Mouse (Mus musculus) lung, embryonic 16.5 days (tissue): ENCODE results near the gene Egln2. TPM values are rescaled to one million over a fixed set of nuclear protein-coding genes. Genes with fewer than 3 reads are reported as not detected.
A peak's percentile ranks its signal among the peaks of the same experiment; 100 is the strongest.

ENCODE experiments used
- ATAC-seq: fragments of 200-750 bp; cut with Nextera tagmentation; 2 replicates; pipeline ENCODE4 v1.8.0; 2017; ENCODE audit warnings: low read depth, mild to moderate bottlenecking, moderate library complexity
- H3K27ac ChIP-seq: fragments of 300-500 bp; sonication (generic); 2 replicates; pipeline ENCODE4 v1.5.1; 2014; ENCODE audit warnings: mild to moderate bottlenecking, control low read depth, low read length
- H3K27me3 ChIP-seq: fragments of 300-500 bp; sonication (generic); 2 replicates; pipeline ENCODE4 v1.6.1; 2014; ENCODE audit warnings: low read depth, low read length, mixed read lengths; ENCODE audit not compliant: control insufficient read depth, insufficient read depth
- H3K36me3 ChIP-seq: fragments of 300-500 bp; sonication (generic); 2 replicates; pipeline ENCODE4 v1.6.1; 2014; ENCODE audit warnings: low read length; ENCODE audit not compliant: control insufficient read depth, insufficient read depth
- H3K4me1 ChIP-seq: fragments of 300-500 bp; sonication (generic); replicated peaks from 2 replicates; pipeline ENCODE4 v1.6.1; 2014; ENCODE audit warnings: low read length, mixed read lengths; ENCODE audit not compliant: control insufficient read depth, insufficient read depth
- H3K4me2 ChIP-seq: fragments of 300-500 bp; sonication (generic); 2 replicates; pipeline ENCODE4 v1.6.1; 2014; ENCODE audit warnings: low read depth, low read length, control low read depth
- H3K4me3 ChIP-seq: fragments of 300-500 bp; sonication (generic); 2 replicates; pipeline ENCODE4 v1.5.1; 2014; ENCODE audit warnings: mild to moderate bottlenecking, low read length, control low read depth
- H3K9ac ChIP-seq: fragments of 300-500 bp; sonication (generic); 2 replicates; pipeline ENCODE4 v1.6.1; 2014; ENCODE audit warnings: low read length, control low read depth
- H3K9me3 ChIP-seq: fragments of 300-500 bp; sonication (generic); 2 replicates; pipeline ENCODE4 v1.6.1; 2016; ENCODE audit warnings: low read length; ENCODE audit not compliant: control insufficient read depth
- WGBS: fragments of 180-500 bp; shearing (Covaris S2); extraction: QIAGEN DNeasy Blood & Tissue Kit; methylation state at CpG from one replicate; pipeline ENCODE4 v1.1.7; 2014; 5-methylcytosine and 5-hydroxymethylcytosine counted together
- polyA plus RNA-seq: library from polyadenylated mRNA; unstranded; fragments of >200 nt; fragmentation: Nextera tagmentation; extraction: Ambion mirVana; gene quantifications from 2 replicates; pipeline ENCODE4 v1.2.1, GENCODE M21; 2015

The Egln2 gene
- polyA plus RNA-seq, 1 experiment from 2014 or later: 68.8 TPM

DNA sequence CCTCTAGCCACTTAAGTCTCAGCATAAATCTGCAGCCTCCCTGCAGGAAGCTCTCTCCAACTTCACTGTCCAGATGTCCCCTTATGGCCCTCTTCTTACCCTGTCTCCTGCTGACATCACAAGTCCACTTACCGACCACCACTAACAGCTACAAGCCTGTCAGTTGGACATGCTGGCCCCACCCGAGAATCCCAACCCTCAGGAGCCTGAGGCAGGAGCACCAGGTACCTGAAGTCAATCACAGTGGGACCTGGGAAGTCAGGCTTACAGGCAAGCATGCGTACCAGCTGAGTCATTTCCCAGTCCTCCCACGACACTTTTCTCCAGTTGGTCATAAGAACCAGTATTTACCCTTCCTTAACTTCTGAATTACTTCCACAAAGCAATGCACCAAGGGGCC, 27.1 kb upstream of the Egln2 start:
- Histone ChIP-seq H3K27ac (no peak overlapping the region), H3K9me3 (no peaks in the 10 kb centered on the region), H3K4me1 (peaks cover 15% of the 10 kb centered on the region), H3K9ac (peak overlapping the region; percentile 22; the same call in 1 of the 2 replicates), H3K4me3 (no peak overlapping the region), H3K27me3 (no peaks in the 10 kb centered on the region), H3K36me3 (peaks cover 49% of the 10 kb centered on the region), H3K4me2 (no peak overlapping the region; the same call in 1 of the 2 replicates)
- ATAC-seq: no peak
- WGBS: 74% methylated on average over 4 of the region's 4 CpGs

GRCm38 (mm10) chr7:27192434-27192833, 25.8 kb upstream of the Egln2 start:
- ATAC-seq: no peak
- no peak overlapping the region for H3K4me3 ChIP-seq
- H3K27ac ChIP-seq: no peak overlapping the region
- no peaks in the 10 kb centered on the region for H3K27me3 ChIP-seq
- no peaks in the 10 kb centered on the region for H3K9me3 ChIP-seq
- WGBS: 93% methylated on average over 5 of the region's 5 CpGs
- peaks cover 59% of the 10 kb centered on the region for H3K36me3 ChIP-seq
- peaks cover 15% of the 10 kb centered on the region for H3K4me1 ChIP-seq
- H3K4me2 ChIP-seq: no peak overlapping the region
- H3K9ac ChIP-seq: no peak overlapping the region

GRCm38 (mm10) chr7:27189271-27189931, 22.8 kb upstream of the Egln2 start:
- Histone ChIP-seq H3K27ac (no peak overlapping the region), H3K9ac (no peak overlapping the region), H3K4me3 (no peak overlapping the region), H3K4me1 (peaks cover 8% of the 10 kb centered on the region), H3K36me3 (peaks cover 81% of the 10 kb centered on the region), H3K4me2 (no peak overlapping the region), H3K9me3 (no peaks in the 10 kb centered on the region), H3K27me3 (no peaks in the 10 kb centered on the region)
- ATAC-seq: no peak
- WGBS: 93% methylated on average over 10 of the region's 10 CpGs

DNA sequence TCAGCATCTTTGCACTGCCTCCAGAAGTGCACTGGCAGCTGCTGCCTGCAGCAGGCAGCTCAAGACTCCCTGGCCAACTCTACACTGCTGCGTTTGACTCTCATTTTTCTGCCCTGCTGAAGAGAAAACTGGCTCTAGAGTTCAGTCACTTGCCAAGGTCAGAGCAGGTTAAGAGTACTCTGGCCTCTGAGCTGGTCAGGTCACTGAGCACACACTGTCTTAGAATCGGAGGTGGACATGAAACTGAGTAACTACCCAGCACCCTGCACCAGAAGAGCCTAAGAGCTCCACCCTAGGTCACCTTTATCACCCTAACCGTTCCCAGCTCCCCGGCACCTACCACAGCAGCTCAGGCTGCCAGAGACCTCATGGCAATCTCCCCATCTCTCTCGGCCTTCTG, 19.4 kb upstream of the Egln2 start:
- H3K9ac ChIP-seq: no peak overlapping the region
- H3K4me2 ChIP-seq: no peak overlapping the region
- no peaks in the 10 kb centered on the region for H3K4me1 ChIP-seq
- no peak overlapping the region for H3K27ac ChIP-seq
- H3K27me3 ChIP-seq: no peaks in the 10 kb centered on the region
- ATAC-seq: no peak
- 88% methylated on average over 5 of the region's 5 CpGs for WGBS
- peaks cover 55% of the 10 kb centered on the region for H3K36me3 ChIP-seq
- no peaks in the 10 kb centered on the region for H3K9me3 ChIP-seq
- H3K4me3 ChIP-seq: no peak overlapping the region

DNA sequence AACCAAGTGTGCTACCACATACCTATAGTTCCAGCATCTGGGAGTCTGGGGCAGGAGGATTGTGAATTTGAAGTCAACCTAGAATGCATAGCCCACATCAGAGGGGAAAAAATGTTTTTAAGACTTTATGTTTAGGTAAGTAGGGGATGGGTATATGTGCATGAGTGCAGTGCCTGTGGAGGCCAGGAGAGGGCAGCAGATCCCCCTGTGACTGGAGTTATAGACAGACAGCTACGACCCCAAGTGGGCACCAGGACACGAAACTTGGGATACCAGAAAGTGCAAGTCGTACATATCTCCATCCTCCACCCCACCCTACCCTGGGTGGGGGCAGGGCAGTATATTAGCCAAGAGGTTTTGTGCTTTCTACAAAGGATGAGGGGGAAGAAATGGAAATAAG, 18.4 kb upstream of the Egln2 start:
- Histone ChIP-seq H3K4me1 (peaks cover 4% of the 10 kb centered on the region; the same call in 1 of the 2 replicates), H3K36me3 (peaks cover 45% of the 10 kb centered on the region), H3K27me3 (no peaks in the 10 kb centered on the region), H3K9ac (no peak overlapping the region), H3K4me3 (no peak overlapping the region), H3K27ac (no peak overlapping the region), H3K4me2 (no peak overlapping the region), H3K9me3 (no peaks in the 10 kb centered on the region)
- ATAC-seq: no peak
- WGBS: 41% methylated on average over 3 of the region's 3 CpGs

DNA sequence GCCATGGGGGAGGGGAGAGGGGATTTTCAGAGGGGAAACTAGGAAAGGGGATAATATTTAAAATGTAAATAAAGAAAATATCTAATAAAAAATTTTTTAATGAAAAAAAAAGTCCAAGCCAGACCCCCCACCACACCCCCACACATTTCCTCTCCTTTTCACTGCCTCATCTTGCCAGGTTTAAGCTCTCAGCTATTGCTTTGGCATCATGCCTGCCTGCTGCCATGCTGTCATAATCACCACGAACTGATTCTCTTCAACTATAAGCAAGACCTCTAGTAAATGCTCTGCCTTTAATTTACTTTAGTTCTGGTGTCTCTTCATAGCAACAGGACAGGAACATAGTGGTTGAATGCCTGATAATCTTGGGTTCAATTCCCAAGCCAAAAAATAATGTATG, 15.9 kb upstream of the Egln2 start:
- no peak for ATAC-seq
- no peaks in the 10 kb centered on the region for H3K9me3 ChIP-seq
- H3K4me3 ChIP-seq: no peak overlapping the region
- no peak overlapping the region for H3K9ac ChIP-seq
- no peaks in the 10 kb centered on the region for H3K27me3 ChIP-seq
- peaks cover 23% of the 10 kb centered on the region for H3K36me3 ChIP-seq
- H3K4me1 ChIP-seq: peaks cover 17% of the 10 kb centered on the region
- WGBS: 54% methylated on average over 1 of the region's 1 CpGs
- H3K4me2 ChIP-seq: no peak overlapping the region
- peak overlapping the region; percentile 91 for H3K27ac ChIP-seq

- Histone ChIP-seq H3K4me3 (peak within 1 kb of the TSS; percentile 75), H3K36me3 (peaks cover 14% of the 10 kb centered on the region), H3K27ac (peak within 1 kb of the TSS; percentile 91), H3K9ac (peak within 1 kb of the TSS; percentile 24), H3K9me3 (no peaks in the 10 kb centered on the region), H3K4me2 (peak within 1 kb of the TSS; percentile 56), H3K4me1 (peaks cover 17% of the 10 kb centered on the region), H3K27me3 (no peaks in the 10 kb centered on the region)
- 41% methylated on average over 14 of the region's 14 CpGs for WGBS
- ATAC-seq: peak; percentile 25
Observed at GRCm38 (mm10) chr7:27180837-27181695, 14.5 kb upstream of the Egln2 start, which contains the start of the genes Gm21983 and Mia. Gene Gm21983 (minus strand): TSS chr7:27181086. Gene Mia (minus strand): TSS chr7:27181157.

- Histone ChIP-seq H3K4me1 (peaks cover 17% of the 10 kb centered on the region), H3K27ac (peak overlapping the region; percentile 91), H3K36me3 (peaks cover 5% of the 10 kb centered on the region), H3K4me3 (peak overlapping the region; percentile 75), H3K4me2 (peak overlapping the region; percentile 56), H3K27me3 (no peaks in the 10 kb centered on the region), H3K9ac (peak overlapping the region; percentile 24), H3K9me3 (no peaks in the 10 kb centered on the region)
- no peak for ATAC-seq
- WGBS: 19% methylated on average over 5 of the region's 5 CpGs
Observed at GRCm38 (mm10) chr7:27180036-27180435, 13.4 kb upstream of the Egln2 start.

DNA sequence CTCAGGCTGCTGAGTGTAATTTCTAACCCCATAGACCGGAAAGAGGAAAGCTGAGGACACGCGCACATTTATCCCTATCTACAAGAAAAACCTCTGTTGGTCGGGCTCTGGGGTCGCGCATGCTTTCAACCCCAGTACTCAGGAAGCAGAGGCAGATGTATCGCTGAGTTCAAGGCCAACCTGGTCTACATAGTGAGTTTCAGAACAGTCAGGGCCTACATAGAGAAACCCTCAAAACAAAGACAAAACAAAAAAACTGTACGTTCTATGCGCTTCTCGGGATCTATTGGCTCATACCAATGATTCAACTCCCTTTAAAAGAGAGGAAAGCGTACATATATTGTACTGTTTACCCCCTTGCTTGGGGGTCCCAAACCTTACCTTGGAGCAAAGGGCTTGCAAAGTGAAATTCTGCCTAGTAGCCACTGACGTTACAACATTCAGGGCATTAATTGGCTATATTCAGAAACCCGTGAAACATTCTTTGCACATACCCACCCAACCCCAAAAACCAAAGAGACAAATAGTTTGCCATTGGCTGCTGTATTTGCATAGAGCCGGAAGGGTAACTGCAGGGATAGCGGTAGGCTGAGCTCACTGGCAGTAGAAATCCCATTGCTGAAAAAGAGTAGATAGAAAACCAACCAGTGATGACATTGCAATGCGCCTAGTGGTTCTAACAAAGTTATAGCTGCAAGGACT, 12.8 kb upstream of the Egln2 start:
- peak overlapping the region; percentile 75 for H3K4me3 ChIP-seq
- 37% methylated on average over 16 of the region's 16 CpGs for WGBS
- peaks cover 4% of the 10 kb centered on the region; the same call in 1 of the 2 replicates for H3K36me3 ChIP-seq
- ATAC-seq: no peak
- no peaks in the 10 kb centered on the region for H3K27me3 ChIP-seq
- H3K9ac ChIP-seq: peak overlapping the region; percentile 55
- no peaks in the 10 kb centered on the region for H3K9me3 ChIP-seq
- peak overlapping the region; percentile 56 for H3K4me2 ChIP-seq
- H3K4me1 ChIP-seq: peaks cover 17% of the 10 kb centered on the region
- peak overlapping the region; percentile 91 for H3K27ac ChIP-seq
